Mouse (Mus musculus): ENCODE measurements around the gene Tinagl1.

GRCm38 (mm10) chr4:130213197-130213596 is 38.3 kb upstream of the Tinagl1 start:
- TF ChIP-seq CTCF (IDR thresholded peaks at IDR 0.05; ENCODE audit: low read depth, low read length) (no peak), POLR2A (IDR thresholded peaks at IDR 0.05; ENCODE audit: insufficient read depth, low read length) (no peak), EP300 (IDR thresholded peaks at IDR 0.05; ENCODE audit: insufficient read depth, low read depth, low read length) (no peak)
